Mouse (Mus musculus): ENCODE measurements at regions not wholly inside any gene's neighbourhood (a gene's known extent, or its start where the extent isn't known, plus 50 kb on each side); places are given as distances from the start of the nearest gene placed in this dataset.
A peak's percentile ranks its signal among the peaks of the same experiment; 100 is the strongest.

DNA sequence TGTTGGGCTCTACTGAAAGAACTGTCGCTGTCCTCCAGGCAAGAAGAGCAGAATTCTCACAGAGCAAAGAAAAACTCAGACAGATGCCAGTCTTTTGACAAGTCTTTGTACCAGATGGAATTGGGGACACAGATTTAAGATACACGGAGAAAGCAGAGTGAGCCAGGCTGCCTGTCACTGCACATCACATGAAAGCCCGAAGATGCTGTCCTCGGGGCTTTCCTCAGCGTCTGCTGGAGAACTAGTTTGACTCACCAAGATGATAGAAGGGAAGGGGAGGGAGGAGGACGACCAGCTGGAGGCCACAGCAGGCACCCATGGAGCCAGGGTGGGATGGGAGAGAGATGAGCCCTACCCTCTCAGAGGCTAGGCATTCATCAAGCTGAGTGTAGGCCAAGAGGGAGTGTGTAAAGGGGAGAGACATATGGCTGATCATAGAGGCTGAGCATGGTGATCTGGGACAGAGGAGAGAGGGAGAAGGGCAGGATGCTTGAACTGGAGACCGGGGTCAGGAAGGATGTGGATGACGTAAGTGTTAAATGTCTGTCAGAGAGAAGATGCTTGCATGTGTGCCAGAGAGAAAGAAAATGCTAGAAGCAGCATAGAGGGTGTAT lies 600.7 kb downstream of the Tbc1d22a start:
- Histone ChIP-seq H3K4me1 (no peaks in the 10 kb centered on the region), H3K4me2 (replicated peaks) (no peak overlapping the region), H3K27ac (replicated peaks) (no peak overlapping the region), H3K9ac (replicated peaks) (no peak overlapping the region), H3K27me3 (no peaks in the 10 kb centered on the region), H3K9me3 (no peaks in the 10 kb centered on the region), H3K4me3 (no peak overlapping the region), H3K36me3 (no peaks in the 10 kb centered on the region)
- ATAC-seq (ENCODE audit: low FRiP score, low read depth), result no peak
- WGBS, result 79% methylated on average over 8 of the region's 8 CpGs

DNA sequence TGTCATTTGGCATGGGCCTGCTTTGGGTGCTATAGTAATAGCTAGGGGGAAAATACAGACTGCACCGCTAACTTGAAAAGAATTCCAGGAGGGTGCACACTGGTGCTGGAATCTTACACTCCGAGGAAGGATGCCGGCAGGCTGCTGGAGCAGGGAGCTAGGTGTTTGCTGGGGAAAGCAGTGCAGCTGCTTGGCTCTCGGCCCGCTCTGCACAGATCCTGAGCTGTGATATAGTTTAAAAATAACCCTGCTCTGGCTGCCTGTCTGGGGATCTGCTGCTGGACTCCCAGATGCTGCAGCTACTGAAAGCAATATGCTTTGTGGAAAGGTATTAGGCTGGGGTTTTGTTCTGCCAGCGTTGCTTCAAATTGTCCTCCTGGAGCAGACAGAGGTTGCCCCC lies 621.7 kb downstream of the Tbc1d22a start:
- Histone ChIP-seq H3K27ac (replicated peaks) (no peak overlapping the region), H3K4me3 (no peak overlapping the region), H3K4me1 (peaks cover 3% of the 10 kb centered on the region; the same call in 1 of the 2 replicates), H3K36me3 (no peaks in the 10 kb centered on the region), H3K4me2 (replicated peaks) (no peak overlapping the region), H3K27me3 (no peaks in the 10 kb centered on the region), H3K9ac (replicated peaks) (no peak overlapping the region), H3K9me3 (no peaks in the 10 kb centered on the region)
- WGBS, result 52% methylated on average over 6 of the region's 6 CpGs
- ATAC-seq (ENCODE audit: low FRiP score, low read depth), result no peak

DNA sequence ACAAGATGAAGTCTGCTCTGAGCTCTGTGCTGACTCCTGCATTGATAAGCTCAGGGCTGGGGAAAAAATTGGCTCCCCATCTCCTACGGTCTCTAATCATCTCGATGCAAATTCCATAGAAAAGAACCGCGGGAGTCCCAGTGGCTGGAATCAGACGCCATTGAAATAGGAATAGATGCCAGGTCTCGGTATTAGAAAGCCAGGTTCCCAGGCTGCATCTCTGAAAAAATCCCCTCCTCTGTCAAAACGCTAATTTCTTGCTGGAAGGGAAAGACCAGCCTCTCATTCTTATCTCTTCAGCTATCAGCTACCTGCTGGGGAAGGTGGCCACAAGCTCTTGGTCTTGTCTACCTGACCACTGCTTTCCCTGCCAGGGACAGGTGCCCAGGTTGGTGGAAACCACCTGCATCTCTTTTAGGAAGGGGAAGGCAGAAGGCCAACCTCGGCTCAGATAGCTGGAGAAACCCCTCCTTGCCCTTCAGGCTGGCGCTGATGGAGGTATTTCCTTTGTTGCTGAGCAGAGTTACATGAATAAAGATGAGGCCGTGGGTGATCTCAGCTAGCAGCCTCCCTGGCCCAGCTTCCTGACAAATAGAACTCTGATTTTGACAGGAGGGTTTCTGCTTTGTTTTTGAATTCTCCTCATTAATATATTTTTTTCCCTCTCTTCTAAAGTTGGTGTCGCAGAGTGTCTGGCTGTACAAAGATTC lies 638.1 kb downstream of the Tbc1d22a start:
- Histone ChIP-seq H3K36me3 (no peaks in the 10 kb centered on the region), H3K9ac (replicated peaks) (no peak overlapping the region), H3K27me3 (peaks cover 17% of the 10 kb centered on the region), H3K27ac (replicated peaks) (peak overlapping the region; percentile 47; the same call in 1 of the 2 replicates), H3K9me3 (no peaks in the 10 kb centered on the region), H3K4me3 (no peak overlapping the region), H3K4me2 (replicated peaks) (0 out of 2 replicates have a peak overlapping the region, but pooled peaks have one; percentile 7), H3K4me1 (peaks cover 10% of the 10 kb centered on the region)
- 24% methylated on average over 11 of the region's 11 CpGs for WGBS
- ATAC-seq (ENCODE audit: low FRiP score, low read depth), result no peak

DNA sequence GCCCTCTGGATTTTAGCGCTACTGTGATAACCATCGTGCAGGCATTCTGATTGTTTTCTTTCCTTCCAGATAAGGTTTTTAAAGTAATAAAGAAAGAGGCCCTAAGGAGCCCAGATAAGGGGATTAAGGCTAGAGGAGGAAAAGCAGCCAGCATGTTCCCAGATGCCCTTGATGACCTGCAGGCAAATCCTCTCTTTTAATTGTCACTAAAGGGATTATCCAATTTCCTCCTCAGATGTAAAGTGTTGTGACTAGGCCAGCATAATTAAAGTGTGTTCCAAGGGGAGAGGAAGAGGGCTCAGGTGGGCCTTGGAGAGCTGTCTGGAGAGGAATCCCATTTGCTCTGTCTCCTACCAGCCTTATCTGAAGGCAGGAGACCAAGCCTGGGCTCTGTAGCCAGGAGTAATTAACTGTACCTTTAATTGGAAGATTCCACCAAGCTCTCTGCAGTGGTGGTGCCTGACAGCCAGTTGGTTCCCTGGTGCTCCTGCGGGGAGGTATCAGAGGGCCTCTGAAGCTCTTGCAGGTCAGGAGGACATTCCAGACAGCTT lies 644.2 kb downstream of the Tbc1d22a start:
- WGBS, result 4% methylated on average over 3 of the region's 3 CpGs
- no peak overlapping the region for H3K9ac ChIP-seq (replicated peaks)
- H3K4me2 ChIP-seq (replicated peaks), result no peak overlapping the region
- no peaks in the 10 kb centered on the region for H3K9me3 ChIP-seq
- no peak for ATAC-seq (ENCODE audit: low FRiP score, low read depth)
- H3K4me1 ChIP-seq, result no peaks in the 10 kb centered on the region
- H3K4me3 ChIP-seq, result no peak overlapping the region
- H3K27me3 ChIP-seq, result peaks cover 10% of the 10 kb centered on the region
- no peaks in the 10 kb centered on the region for H3K36me3 ChIP-seq
- H3K27ac ChIP-seq (replicated peaks), result no peak overlapping the region

DNA sequence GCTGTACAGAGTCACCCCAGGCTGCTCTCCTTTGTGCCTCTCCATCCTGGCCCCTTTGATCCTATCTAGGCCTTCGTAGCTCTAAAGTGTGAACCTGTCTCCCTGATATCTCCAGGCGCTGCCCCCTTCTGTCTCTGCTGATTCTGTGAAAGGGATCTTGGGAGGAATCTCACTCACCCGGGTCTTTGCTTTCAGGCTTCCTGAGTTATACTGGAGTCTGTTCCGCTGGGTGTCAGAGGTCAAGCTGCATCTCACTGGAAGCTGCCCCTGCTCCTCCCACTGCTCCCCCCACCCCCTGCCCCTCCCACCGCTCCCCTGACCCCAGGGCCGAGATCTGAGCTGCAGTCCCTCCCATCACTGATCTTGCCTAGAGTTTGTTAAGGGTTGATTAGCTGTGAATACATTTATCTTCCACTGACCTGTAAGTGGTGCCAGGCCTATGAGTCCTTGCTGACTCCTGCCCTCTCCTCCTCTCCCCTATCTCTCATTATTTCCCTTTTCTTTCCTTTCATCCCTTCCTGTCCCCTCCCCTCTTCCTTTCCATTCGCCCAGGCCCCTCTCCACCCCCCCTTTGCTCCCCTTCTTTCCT lies 661.6 kb downstream of the Tbc1d22a start:
- no peak overlapping the region for H3K9ac ChIP-seq (replicated peaks)
- no peak overlapping the region for H3K27ac ChIP-seq (replicated peaks)
- peak overlapping the region; percentile 32 for H3K4me2 ChIP-seq (replicated peaks)
- no peaks in the 10 kb centered on the region for H3K36me3 ChIP-seq
- 6% methylated on average over 7 of the region's 7 CpGs for WGBS
- no peaks in the 10 kb centered on the region for H3K9me3 ChIP-seq
- H3K4me1 ChIP-seq, result peaks cover 12% of the 10 kb centered on the region
- ATAC-seq (ENCODE audit: low FRiP score, low read depth), result no peak
- no peaks in the 10 kb centered on the region for H3K27me3 ChIP-seq
- H3K4me3 ChIP-seq, result no peak overlapping the region

DNA sequence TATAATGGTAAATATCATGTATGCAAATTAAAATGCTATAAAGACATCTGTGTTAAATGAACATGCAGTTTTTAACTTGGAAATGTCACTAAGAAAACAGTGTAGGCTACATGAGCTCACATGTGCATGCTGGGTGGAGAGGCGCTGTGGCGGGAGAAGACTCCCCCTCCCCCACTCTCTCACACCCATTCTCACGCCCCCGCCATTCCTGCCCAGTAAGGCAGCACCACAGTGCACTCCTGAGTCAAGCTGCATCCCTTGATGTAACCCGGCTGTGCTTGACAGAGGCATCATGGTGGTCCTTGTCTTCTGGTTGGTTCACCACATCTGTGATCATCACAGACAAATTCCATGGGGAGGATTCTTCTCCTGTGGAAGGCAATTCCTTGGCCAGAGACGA lies 647.1 kb upstream of the Fam19a5 start:
- H3K4me3 ChIP-seq, result no peak overlapping the region
- H3K4me1 ChIP-seq, result no peaks in the 10 kb centered on the region
- H3K9ac ChIP-seq (replicated peaks), result no peak overlapping the region
- no peak overlapping the region for H3K4me2 ChIP-seq (replicated peaks)
- 74% methylated on average over 6 of the region's 6 CpGs for WGBS
- no peak for ATAC-seq (ENCODE audit: low FRiP score, low read depth)
- H3K27me3 ChIP-seq, result no peaks in the 10 kb centered on the region
- H3K27ac ChIP-seq (replicated peaks), result no peak overlapping the region
- no peaks in the 10 kb centered on the region for H3K9me3 ChIP-seq
- no peaks in the 10 kb centered on the region for H3K36me3 ChIP-seq

DNA sequence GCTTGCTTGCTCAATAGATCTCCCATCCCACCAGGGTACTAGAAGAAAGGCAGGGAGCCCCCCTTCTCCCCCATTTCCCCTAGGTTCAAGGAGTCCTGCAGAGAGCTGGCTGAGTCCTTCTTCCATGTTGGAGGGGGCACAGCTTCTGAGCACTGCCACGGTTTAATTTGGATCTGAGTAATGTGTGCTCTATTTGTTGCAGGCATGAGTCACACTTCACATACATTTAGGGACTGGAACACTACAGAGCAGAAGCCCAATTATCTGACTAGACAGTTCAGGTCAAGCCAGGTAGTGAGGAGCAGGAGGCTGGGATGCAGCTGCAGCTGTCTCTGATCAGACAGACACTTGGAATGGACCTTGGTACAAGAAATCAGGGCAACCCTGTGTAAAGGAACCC lies 644.1 kb upstream of the Fam19a5 start:
- WGBS, result 70% methylated on average over 1 of the region's 1 CpGs
- H3K9me3 ChIP-seq, result no peaks in the 10 kb centered on the region

DNA sequence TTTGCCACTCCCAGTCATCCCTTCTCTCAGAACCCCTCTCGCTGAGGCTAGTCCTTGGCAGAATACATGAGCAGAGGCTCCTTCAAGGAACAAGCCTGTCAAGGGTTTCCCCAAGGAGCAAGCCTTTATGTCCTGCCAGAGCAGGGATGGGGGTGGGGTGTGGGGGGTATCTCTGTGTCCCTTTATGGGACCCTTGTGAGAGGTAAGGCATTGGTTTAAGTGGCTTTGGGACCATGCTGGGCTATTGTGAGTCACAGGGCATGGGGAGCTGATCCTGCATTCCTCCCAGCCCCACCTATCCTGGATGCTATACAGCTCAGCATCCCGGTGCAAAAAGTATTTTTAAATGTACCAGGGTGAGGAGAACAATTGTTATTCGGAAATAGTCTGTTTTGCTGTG lies 641.1 kb upstream of the Fam19a5 start:
- H3K4me2 ChIP-seq (replicated peaks), result no peak overlapping the region
- H3K36me3 ChIP-seq, result no peaks in the 10 kb centered on the region
- no peak overlapping the region for H3K27ac ChIP-seq (replicated peaks)
- H3K4me1 ChIP-seq, result no peaks in the 10 kb centered on the region
- H3K9me3 ChIP-seq, result no peaks in the 10 kb centered on the region
- no peak overlapping the region for H3K9ac ChIP-seq (replicated peaks)
- no peak overlapping the region for H3K4me3 ChIP-seq
- H3K27me3 ChIP-seq, result no peaks in the 10 kb centered on the region
- 18% methylated on average over 3 of the region's 3 CpGs for WGBS
- ATAC-seq (ENCODE audit: low FRiP score, low read depth), result no peak

More for the DNA sequence above, 644.1 kb upstream of the Fam19a5 start:
- Histone ChIP-seq H3K27me3 (no peaks in the 10 kb centered on the region), H3K4me1 (no peaks in the 10 kb centered on the region), H3K27ac (replicated peaks) (no peak overlapping the region), H3K4me2 (replicated peaks) (no peak overlapping the region), H3K4me3 (no peak overlapping the region), H3K36me3 (no peaks in the 10 kb centered on the region), H3K9ac (replicated peaks) (no peak overlapping the region)
- no peak for ATAC-seq (ENCODE audit: low FRiP score, low read depth)

DNA sequence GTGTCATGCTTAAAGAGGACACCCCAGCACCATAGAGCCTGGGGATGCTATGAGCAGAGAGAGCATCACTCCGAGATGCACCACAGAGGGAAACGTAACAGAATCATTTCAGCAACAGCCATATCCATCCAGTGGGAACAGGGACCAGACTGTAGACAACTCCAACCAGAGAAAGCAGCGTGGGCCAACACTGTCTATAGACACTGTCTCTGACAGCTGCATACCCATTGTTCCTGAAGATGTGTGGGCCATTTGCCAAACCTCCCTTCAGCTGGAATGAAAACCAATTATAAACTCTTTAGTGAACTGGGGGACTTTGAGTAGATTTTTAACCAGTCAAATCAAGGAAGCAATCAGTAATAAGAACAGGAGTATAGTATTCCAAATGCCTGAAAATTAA lies 630.8 kb upstream of the Fam19a5 start:
- H3K27me3 ChIP-seq, result no peaks in the 10 kb centered on the region; the same call in 1 of the 2 replicates
- ATAC-seq (ENCODE audit: low FRiP score, low read depth), result no peak

DNA sequence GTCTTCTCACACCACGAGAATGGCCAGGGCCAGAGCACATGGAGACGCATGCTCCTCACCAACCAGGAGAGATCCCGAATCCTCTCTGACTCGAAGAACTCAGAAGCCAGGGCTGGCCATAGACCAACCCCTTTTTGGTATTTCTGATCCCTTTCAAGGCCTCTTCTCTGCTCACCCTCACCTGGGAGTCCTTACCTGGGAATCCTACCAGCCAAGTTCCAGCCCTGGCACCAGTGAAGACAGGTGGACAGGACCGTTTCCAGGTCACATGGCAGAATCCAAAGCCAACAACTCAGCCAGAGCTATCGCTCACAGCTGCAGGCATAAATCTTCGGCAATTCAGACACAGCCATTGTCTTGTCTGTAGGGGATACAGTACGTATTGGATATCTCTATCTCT lies 626.2 kb upstream of the Fam19a5 start:
- no peak overlapping the region for H3K4me3 ChIP-seq
- no peaks in the 10 kb centered on the region for H3K36me3 ChIP-seq
- H3K9me3 ChIP-seq, result no peaks in the 10 kb centered on the region
- no peaks in the 10 kb centered on the region; the same call in 1 of the 2 replicates for H3K27me3 ChIP-seq
- H3K27ac ChIP-seq (replicated peaks), result no peak overlapping the region
- 91% methylated on average over 8 of the region's 8 CpGs for WGBS
- ATAC-seq (ENCODE audit: low FRiP score, low read depth), result no peak
- H3K4me2 ChIP-seq (replicated peaks), result no peak overlapping the region
- peaks cover 27% of the 10 kb centered on the region for H3K4me1 ChIP-seq
- H3K9ac ChIP-seq (replicated peaks), result no peak overlapping the region

More for the DNA sequence above, 630.8 kb upstream of the Fam19a5 start:
- Histone ChIP-seq H3K4me3 (no peak overlapping the region), H3K9ac (replicated peaks) (no peak overlapping the region), H3K9me3 (no peaks in the 10 kb centered on the region), H3K4me1 (no peaks in the 10 kb centered on the region), H3K27ac (replicated peaks) (no peak overlapping the region), H3K4me2 (replicated peaks) (no peak overlapping the region), H3K36me3 (no peaks in the 10 kb centered on the region)
- WGBS, result 82% methylated on average over 3 of the region's 3 CpGs

DNA sequence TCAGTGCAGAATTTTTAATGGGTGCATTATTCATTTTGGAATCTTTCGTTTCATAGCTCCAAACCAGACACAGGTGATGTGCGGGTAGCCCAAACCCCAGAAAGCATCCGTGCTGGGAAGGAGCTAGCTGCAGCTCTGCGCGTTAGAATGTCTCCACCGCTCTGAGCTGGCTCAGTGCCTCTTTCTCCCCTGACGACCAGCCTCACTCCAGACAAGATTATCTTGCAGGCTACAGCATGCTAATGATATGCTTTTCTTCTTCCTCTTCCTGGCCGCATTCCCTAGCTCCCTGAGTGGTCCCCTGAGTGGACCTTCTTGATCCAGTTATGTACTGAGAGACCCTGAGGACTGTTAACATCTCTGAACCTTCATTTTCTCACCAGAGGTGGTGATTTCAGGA lies 624.4 kb upstream of the Fam19a5 start:
- Histone ChIP-seq H3K4me1 (peaks cover 27% of the 10 kb centered on the region), H3K36me3 (no peaks in the 10 kb centered on the region), H3K4me3 (no peak overlapping the region), H3K27ac (replicated peaks) (peak overlapping the region; percentile 49), H3K9ac (replicated peaks) (no peak overlapping the region), H3K4me2 (replicated peaks) (no peak overlapping the region), H3K9me3 (no peaks in the 10 kb centered on the region), H3K27me3 (no peaks in the 10 kb centered on the region; the same call in 1 of the 2 replicates)
- 36% methylated on average over 8 of the region's 8 CpGs for WGBS
- no peak for ATAC-seq (ENCODE audit: low FRiP score, low read depth)

DNA sequence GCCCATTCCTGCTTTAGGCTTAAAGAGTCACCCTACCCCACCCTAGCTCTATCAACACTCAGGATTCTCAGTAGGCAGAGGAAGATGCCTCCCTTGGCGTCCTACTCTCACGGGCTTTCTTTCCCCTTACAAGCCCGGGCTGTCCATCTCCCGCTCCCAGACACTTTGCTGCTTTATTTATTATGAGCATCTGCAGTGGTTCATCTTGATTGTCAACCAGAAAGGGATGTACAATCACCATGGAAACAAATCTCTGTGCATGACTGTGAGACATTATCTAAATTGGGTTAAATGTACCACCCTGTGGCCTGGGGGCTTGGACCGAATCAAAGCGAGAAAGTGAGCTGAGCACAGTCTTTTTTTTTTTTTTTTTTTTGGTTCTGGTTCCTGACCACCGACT lies 623.9 kb upstream of the Fam19a5 start:
- peak overlapping the region; percentile 49 for H3K27ac ChIP-seq (replicated peaks)
- H3K27me3 ChIP-seq, result no peaks in the 10 kb centered on the region; the same call in 1 of the 2 replicates
- H3K4me2 ChIP-seq (replicated peaks), result no peak overlapping the region
- no peak overlapping the region for H3K9ac ChIP-seq (replicated peaks)
- no peaks in the 10 kb centered on the region for H3K9me3 ChIP-seq
- no peaks in the 10 kb centered on the region for H3K36me3 ChIP-seq
- 7% methylated on average over 7 of the region's 7 CpGs for WGBS
- peaks cover 32% of the 10 kb centered on the region for H3K4me1 ChIP-seq
- ATAC-seq (ENCODE audit: low FRiP score, low read depth), result no peak; the same call in 1 of the 2 replicates
- H3K4me3 ChIP-seq, result no peak overlapping the region

All from midbrain, embryonic 12.5 days (tissue).